Mouse (Mus musculus): ENCODE results near the gene Fgfr2. TPM values are rescaled to one million over a fixed set of nuclear protein-coding genes. Genes with fewer than 3 reads are reported as not detected.

Gene Fgfr2
- polyA plus RNA-seq, 3 experiments from 2014 or later = 0.27 TPM; not detected in 2

DNA sequence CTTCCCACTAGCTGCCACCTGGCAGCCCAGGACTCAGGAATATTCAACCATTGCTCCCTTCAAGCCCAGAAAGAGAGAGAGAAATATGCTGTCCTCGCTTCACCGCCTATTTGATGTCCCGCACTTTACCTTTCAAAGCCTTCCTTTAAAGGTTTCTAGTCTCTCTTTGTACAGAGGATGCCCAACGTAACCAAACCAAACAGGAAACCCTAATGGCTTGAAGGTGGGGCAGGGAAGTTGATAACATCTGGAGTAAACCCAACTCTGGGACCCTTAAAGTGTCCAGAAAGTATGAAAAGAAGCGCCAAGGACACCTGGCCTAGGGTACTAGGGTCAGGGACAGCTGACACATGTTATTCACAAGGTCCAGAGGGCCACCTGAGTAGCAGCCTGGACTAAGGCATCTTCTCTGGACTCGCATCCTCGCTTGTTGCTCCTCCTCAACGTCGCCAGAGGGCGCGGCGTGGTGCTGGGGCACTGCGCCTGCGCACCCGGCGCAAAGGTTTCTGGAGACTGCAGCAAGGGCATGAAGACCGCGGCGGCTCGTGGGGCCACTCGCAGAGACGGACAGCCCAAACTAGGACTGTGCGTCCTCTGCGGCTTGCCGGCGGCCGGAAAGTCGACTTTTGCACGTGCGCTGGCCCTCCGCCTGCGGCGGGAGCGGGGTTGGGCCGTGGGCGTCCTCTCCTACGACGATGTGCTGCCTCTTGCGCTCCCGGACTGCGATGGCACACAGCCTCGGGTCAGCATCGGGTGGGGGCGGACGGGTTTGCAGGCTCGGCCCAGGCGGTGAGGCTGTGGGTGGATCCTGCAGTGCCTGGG lies 1752.3 kb downstream of the Fgfr2 start, which contains the start of gene Pstk:
Gene Pstk (plus strand): TSS at position 494 of the 822 bp plus-strand sequence.
- peak; percentile 88 for ATAC-seq

DNA sequence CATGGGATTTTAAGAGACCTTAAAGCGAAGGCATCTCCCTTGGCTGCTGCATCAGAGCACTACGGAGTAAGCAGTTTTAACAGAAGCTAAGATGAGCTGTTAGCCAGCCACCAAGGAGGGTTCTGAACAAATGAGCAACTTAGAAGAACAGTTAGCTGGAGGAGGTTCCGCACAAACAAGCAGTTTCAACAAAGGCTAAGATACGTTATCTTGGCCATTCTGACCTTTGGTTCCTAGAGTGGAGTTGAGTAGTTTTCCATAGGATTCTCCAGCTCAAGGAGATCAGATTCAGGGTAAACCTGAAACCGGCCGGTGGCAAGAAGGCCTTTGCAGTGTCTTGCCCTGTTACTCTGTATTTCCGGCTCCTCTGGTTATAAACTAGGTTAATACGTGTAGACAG lies 1759.0 kb downstream of the Fgfr2 start:
- ATAC-seq = no peak

- ATAC-seq = peak; percentile 91
Measured at GRCm38 (mm10) chr7:131362615-131363300, 1760.4 kb downstream of the Fgfr2 start, which contains the start of gene 2310057M21Rik. Gene 2310057M21Rik (minus strand): TSS chr7:131362759.

DNA sequence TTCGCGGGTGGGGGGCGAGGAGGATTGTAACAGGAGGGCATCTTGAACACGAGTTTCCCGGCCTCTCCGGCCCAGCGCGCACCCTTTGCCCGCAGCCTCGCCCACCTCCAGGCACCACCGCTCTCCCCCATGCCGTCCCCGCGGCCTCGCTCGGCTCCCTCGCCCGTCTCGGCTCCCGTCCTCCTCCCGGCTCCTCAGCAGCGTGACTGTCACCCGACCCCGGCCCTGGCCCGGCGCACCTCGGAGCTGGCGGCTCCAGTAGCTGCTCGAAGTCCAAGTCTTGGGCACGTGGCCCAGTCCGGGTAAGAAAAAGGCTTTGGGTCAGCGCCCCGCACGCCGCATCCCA lies 1760.9 kb downstream of the Fgfr2 start:
- peak; percentile 47 for ATAC-seq

GRCm38 (mm10) chr7:131356105-131356504 lies 1767.0 kb downstream of the Fgfr2 start:
- no peak for ATAC-seq

- no peak for ATAC-seq
Measured at GRCm38 (mm10) chr7:131345856-131346541, 1777.2 kb downstream of the Fgfr2 start.

DNA sequence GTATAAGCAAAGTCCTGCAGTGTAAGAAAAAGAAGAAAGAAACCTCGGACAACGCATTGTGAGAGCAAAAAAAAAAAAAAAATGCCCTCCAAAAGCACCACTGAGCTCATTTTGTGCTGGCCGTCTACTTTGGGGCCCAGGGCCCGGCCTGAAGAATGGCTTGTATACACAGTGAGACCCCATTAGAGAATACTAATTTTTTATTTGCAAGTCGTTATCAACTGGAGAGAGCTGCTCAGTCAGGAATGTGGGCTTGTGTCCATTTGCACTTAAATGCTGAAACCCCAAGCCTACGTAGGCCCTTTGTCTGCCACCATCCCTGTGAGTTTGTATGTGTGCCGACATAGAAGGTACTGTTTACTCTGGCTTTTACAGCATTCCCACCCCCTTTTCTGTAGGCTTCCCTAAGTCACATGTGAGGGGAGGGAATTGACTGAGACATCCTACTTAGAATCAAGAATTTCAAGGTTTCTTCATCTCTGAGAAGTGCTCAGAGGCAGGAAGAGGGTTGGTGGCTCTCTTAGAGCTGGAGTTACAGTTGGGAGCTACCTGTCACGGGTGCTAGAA lies 1785.6 kb downstream of the Fgfr2 start:
- no peak for ATAC-seq

GRCm38 (mm10) chr7:131333564-131333963 lies 1789.6 kb downstream of the Fgfr2 start, which contains the start of gene Fam24a:
Gene Fam24a (plus strand): TSS chr7:131333864.
- ATAC-seq = no peak

DNA sequence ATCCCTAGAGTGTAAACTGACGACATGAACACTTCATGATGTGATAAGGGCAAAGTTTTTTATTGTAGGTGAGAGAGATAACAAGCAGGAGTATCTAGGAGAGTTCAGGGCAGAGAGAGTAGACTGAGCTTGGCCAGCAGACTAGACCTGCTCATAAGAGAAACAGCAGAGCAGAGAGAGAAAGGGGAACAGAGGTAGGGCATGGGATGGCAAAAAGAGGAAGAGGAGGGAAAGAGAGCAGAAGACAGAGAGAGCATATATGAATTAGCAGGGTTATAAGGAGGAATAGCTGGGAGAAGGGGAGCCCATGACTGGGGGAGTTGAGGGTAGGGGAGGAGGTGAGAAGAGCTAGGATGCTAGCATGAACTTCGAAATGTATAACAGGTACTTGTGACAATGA lies 1791.5 kb downstream of the Fgfr2 start:
- ATAC-seq = no peak

DNA sequence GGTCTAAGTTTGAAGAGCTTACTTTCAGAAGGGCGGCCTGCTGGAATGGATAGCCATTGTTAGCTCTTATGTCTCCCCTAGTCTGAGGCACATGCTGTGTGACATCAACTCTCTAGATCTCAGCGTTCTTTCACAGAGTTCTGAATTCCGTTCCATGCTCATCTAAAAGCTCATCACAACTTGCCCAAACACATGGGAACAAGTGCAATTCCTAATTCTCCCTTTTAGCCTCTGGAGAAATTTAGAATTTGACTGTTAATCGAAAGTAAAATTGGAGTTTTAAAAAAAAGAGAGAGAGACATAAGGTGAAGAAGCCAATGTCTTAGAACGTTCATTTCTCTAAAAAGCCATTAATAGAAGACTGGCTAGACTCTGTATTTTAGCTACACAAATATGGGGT lies 1793.7 kb downstream of the Fgfr2 start, which contains the start of gene Fam24b:
Gene Fam24b (minus strand): TSS at position 101 of the 400 bp plus-strand sequence.
- no peak for ATAC-seq

DNA sequence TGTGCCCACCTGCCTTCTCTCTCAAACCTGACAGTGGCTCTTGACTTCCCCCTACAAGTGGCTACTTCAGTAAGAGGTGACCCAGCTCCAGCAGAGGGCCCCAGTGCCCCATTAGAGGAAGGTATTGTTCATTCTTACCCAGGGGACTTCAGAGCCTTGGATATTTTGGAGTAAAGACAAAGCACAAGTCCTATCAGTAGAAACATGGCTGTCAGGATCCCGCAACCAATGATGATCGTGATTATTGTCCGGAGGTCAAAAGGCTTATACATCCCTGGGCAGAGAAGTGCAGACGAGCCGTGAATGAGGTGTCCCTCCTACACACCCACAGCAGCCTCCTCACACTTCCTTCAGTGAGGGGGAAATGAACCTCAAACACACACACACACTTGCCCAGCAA lies 1796.1 kb downstream of the Fgfr2 start:
- ATAC-seq = no peak

GRCm38 (mm10) chr7:131322192-131322591 lies 1801.0 kb downstream of the Fgfr2 start, which contains the start of gene Cuzd1:
Gene Cuzd1 (minus strand): TSS chr7:131322292.
- ATAC-seq = no peak

DNA sequence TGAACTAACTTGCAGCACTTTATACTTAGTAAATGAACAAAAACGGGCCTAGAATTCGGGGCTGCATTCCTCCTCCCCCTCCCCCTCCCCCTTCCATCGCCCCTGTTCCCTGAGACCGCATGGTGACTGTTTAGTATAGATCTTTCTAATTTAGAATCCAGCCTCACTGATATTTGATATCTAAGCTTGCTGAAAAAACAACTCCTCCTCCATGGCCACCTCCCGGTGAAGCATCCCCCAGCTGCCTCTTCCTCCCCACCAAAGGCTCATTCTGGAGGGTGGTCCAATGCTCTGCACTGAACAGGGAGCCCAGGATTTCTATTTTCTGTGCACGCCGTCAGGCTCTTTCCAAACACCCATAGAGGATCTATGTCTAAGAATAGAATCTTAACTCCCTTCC lies 1804.8 kb downstream of the Fgfr2 start:
- ATAC-seq = no peak

GRCm38 (mm10) chr7:131317587-131317986 lies 1805.6 kb downstream of the Fgfr2 start:
- no peak for ATAC-seq

GRCm38 (mm10) chr7:131314493-131314892 lies 1808.7 kb downstream of the Fgfr2 start:
- ATAC-seq = no peak

DNA sequence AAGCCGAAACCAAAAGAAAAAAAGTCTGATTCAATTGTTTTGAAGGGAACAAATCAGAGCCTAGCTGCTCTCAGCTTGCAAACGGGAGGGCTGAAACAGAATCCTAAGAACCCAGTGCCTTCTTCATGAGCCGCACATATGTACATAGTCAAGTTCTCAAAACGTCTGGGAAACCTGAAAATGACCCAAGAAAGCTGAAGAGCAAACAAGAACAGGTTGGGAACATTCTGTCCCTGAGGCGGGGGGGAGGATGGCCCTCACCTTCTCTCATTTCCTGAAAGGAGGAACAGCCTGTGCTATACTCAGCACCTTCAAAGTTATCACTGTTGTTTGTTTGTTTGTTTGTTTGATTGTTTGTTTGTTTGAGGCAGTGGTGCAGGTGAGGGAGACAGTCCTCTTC lies 1816.4 kb downstream of the Fgfr2 start:
- no peak for ATAC-seq

- ATAC-seq = no peak
Measured at GRCm38 (mm10) chr7:131303340-131303739, 1819.8 kb downstream of the Fgfr2 start.

DNA sequence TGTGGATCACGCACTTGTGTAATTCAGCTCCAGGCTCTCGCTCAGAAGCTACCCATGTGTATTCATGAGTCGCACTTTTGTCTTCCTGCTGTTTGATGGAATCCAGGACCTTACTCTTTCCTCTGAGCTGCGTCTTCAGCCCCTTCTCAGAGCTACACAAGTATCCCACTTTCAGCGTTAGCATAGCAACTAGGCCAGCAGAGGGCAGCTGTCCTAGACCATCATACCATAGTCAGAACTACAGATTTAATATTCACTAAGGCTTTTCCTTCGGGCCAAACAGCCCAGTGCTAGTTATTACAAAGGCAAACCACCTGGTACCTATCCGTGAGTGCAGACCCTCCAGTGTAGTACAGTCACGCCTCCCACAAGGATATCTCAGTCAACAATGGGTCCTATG lies 1826.0 kb downstream of the Fgfr2 start:
- ATAC-seq = no peak

DNA sequence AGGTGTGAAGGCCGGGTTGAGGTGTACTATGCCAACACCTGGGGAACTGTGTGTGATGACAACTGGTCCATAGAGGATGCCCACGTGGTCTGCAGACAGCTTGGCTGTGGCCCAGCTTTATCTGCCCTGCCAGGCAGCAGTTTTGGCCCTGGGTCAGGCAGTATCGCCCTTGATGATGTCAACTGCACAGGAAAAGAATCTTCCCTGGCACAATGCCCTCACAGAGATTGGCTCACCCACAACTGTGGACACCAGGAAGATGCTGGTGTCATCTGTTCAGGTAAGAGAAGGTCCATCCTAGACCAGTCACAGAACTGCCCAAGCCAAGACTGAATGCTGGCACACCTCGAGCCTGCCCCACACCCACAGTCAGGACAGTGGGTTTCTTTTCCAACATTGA lies 1857.3 kb downstream of the Fgfr2 start:
- no peak for ATAC-seq

GRCm38 (mm10) chr7:131264251-131264650 lies 1858.9 kb downstream of the Fgfr2 start:
- no peak for ATAC-seq

DNA sequence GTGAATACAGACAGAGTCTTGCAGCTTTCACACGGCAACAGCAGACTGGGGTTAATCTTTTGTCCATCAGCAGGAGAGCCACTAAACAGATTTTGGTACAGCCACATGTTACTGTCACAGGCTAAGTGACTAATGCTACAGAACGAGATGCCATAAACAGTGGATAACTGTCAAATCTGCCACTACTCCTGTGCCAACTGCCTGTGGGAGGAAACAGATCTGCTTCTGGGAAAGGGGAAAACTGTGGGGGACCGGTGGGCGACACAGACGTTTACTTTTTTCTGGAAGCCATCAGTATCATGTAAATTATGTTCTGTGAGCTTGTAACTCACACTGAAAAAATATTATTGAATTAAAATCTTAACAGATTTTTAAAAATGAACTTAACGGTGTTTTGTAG lies 1862.2 kb downstream of the Fgfr2 start:
- ATAC-seq = no peak

GRCm38 (mm10) chr7:131257309-131257708 lies 1865.8 kb downstream of the Fgfr2 start:
- no peak for ATAC-seq

- no peak for ATAC-seq
Measured at GRCm38 (mm10) chr7:131256841-131257240, 1866.3 kb downstream of the Fgfr2 start.

All from inflammation-experienced regulatory T-cells, adult 6 months (primary cell).